Mouse (Mus musculus) cerebellum, adult 2 months (tissue): ENCODE data around the gene Slc13a4.

Experiments used
- CTCF ChIP-seq: fragments of 200-500 bp; IDR thresholded peaks from 2 replicates; pipeline ENCODE4 v1.5.1; 2011; ENCODE audit warnings: low read depth, mild to moderate bottlenecking, control low read depth, low read length, moderate library complexity, borderline replicate concordance; ENCODE audit not compliant: insufficient read depth
- POLR2A ChIP-seq: fragments of 200-500 bp; IDR thresholded peaks from 2 replicates; pipeline ENCODE4 v1.6.1; 2011; ENCODE audit warnings: low read length, control low read depth, borderline replicate concordance; ENCODE audit not compliant: insufficient read depth

GRCm38 (mm10) chr6:35352867-35353266 is 44.9 kb upstream of the Slc13a4 start:
- TF ChIP-seq CTCF (no peak), POLR2A (no peak)
